29 mouse cellular contexts compared by ENCODE assay signal in the genomic region with DNA sequence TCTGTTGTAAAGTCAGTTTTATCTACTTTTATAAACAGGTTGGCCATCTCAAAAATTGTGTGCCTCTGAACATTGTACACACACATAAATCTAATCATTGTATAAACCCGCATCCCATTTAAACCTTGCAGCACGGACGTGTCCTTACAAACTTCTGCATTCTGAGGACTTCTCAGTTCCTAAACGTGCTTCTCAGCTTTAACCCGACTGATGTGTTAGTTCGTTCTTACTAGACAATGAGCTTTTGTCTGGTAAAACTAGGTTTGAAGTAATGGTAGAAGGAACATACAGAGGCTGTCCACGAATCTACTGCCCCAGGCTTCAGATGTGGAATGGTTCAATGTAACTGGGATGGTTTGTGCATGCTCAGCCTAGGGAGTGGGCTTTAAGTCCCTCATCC. TPM values are rescaled to one million over a fixed set of nuclear protein-coding genes. Genes with fewer than 3 reads are reported as not detected.
DNase-seq lines count a peak whose midpoint lies in the region; ATAC-seq and TF ChIP-seq lines count a peak whose summit lies in the region.
"Had no signal": no experiment of that assay in that cellular context is flagged by ENCODE, and none has a peak within 500 bp of the region (broad histone marks: within the 10 kb centered on the region; RNA-seq: fewer than 3 reads in every experiment).

No protein-coding gene starts in this region.

- H3K27me3 ChIP-seq in spleen, adult 2 months (ENCODE audit: control insufficient read depth, insufficient read depth, low read length): no peaks in the 10 kb centered on the region
- H3K27me3 ChIP-seq: embryonic facial prominence, embryonic 13.5 days; forebrain, embryonic 12.5 days; forebrain, embryonic 15.5 days; heart, embryonic 13.5 days had no signal

- H3K4me1 ChIP-seq in spleen, adult 2 months (ENCODE audit: control insufficient read depth, insufficient read depth, insufficient read length): peaks cover 37% of the 10 kb centered on the region; the same call in 1 of the 2 replicates

- no peaks in the 10 kb centered on the region for H3K36me3 ChIP-seq in spleen, adult 2 months (ENCODE audit: control insufficient read depth, insufficient read depth, low read length)
- H3K36me3 ChIP-seq: embryonic facial prominence, embryonic 10.5 days; embryonic facial prominence, embryonic 13.5 days; forebrain, embryonic 12.5 days; forebrain, embryonic 15.5 days; heart, embryonic 10.5 days; heart, embryonic 13.5 days had no signal

- H3K27ac ChIP-seq in spleen, adult 2 months (ENCODE audit: insufficient read depth, low read length): peak overlapping the region; percentile 82
- H3K27ac ChIP-seq: embryonic facial prominence, embryonic 10.5 days; embryonic facial prominence, embryonic 13.5 days; forebrain, embryonic 12.5 days; forebrain, embryonic 15.5 days; heart, adult 2 months; heart, embryonic 10.5 days; heart, embryonic 13.5 days; hindbrain, embryonic 14.5 days; hindbrain, postnatal 0 days had no signal

- no peak for TF ChIP-seq POLR2A in spleen, adult 2 months (IDR thresholded peaks at IDR 0.05; ENCODE audit: low read depth, low read length)

- no peak for TF ChIP-seq CTCF in spleen, adult 2 months (IDR thresholded peaks at IDR 0.05; ENCODE audit: extremely low read depth, insufficient read depth, insufficient read length, insufficient replicate concordance)

- ATAC-seq in common myeloid progenitor, adult 5-6 weeks (replicated peaks; ENCODE audit: low read depth, poor library complexity, severe bottlenecking): peak; percentile 28
- 0 out of 2 replicates have a peak, but pooled peaks have one; percentile 24 for ATAC-seq in megakaryocyte progenitor cell, adult 5-6 weeks (replicated peaks; ENCODE audit: poor library complexity)
- no peak for ATAC-seq in cerebellum, adult (ENCODE audit: insufficient number of reproducible peaks, low FRiP score, low TSS enrichment)
- ATAC-seq: activated CD4-positive, CD25-positive, alpha-beta regulatory T cell, adult 4 months; CD4-positive, CD25-positive, alpha-beta regulatory T cell, adult 4 months; forebrain, embryonic 15.5 days; hindbrain, postnatal 0 days; inflammation-experienced regulatory T-cells, adult 6 months had no signal

- no peak overlapping the region for H3K4me3 ChIP-seq in spleen, adult 2 months (ENCODE audit: extremely low read depth, insufficient read depth, insufficient read length)
- H3K4me3 ChIP-seq: embryonic facial prominence, embryonic 10.5 days; embryonic facial prominence, embryonic 13.5 days; erythroblast, embryonic 14.5 days; forebrain, embryonic 12.5 days; forebrain, embryonic 15.5 days; heart, adult 2 months; heart, embryonic 10.5 days; heart, embryonic 13.5 days had no signal

- DNase-seq in spleen, adult 2 months (ENCODE audit: low read depth in 1 of 2, low spot score in 2 of 2): no peak
- no peak for DNase-seq in spleen, adult 12 weeks (ENCODE audit: low spot score)
- DNase-seq in lung, postnatal 4 days: no peak
- DNase-seq: adrenal gland, adult 8-10 months; adrenal gland, postnatal 25 days; cerebellum, adult 11 months; cerebellum, adult 2 months; cerebellum, adult 9-11 months; cerebellum, postnatal 25 days; embryo, embryonic 11 days; gastrocnemius, postnatal 25 days; heart, postnatal 14 days; heart, postnatal 4 days had no signal

- 23% methylated on average over 7 of the region's 7 CpGs for WGBS in spleen, adult 2 months

RNA-seq across cellular contexts. Expression of gene Tgfbr2, which starts 41.9 kb away (rescaled TPM):
- 57.1 and 77.5 TPM in 2 replicates for polyA plus RNA-seq in spleen, adult 2 months (2012; rRNA removed)
- total RNA-seq in common myeloid progenitor, adult 5-6 weeks (2017): 15.4 and 19.1 TPM in 2 replicates
- 8.2 and 8.3 TPM in 2 replicates for total RNA-seq in megakaryocyte progenitor cell, adult 5-6 weeks (2015)
- 5.9 and 6.5 TPM in 2 replicates for total RNA-seq in megakaryocyte progenitor cell, adult 5-6 weeks (2017)
